Mouse (Mus musculus): Measurements from ENCODE around the gene Mymx.
"Not testable (repeated sequence)": the region's sequence is repeated elsewhere in the genome, so short reads cannot be mapped to it uniquely, and the experiment has no call there.

Gene Mymx

DNA sequence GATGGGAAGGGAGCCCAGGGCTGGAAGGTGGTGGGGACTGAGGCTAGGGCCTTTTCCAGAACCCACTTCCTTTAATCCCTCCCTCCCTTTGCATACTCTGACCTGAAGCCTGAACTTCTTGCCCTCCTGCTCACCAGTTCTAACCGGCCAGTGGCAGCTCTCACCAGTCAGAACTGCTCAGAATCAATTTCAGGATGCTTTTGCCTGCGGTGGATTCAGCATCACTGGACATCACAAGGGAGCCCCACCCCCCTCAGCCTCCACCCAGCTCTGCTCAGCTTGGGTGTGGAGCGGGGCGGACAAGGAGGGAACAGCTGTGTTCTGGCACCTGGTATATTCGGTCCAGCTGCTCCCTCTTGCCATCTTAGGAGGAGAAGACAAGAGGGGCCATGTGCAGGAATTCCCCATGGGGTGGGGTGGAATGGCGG lies at the start of gene Mymx:
Mymx (minus strand) TSS at position 226 of the 428 bp plus-strand sequence.
- DNase-seq (ENCODE audit: inconsistent age in 2 of 2, low spot score in 1 of 2), result no peak

GRCm38 (mm10) chr17:45644185-45644584 lies 42.3 kb upstream of the Mymx start:
- no peak for DNase-seq (ENCODE audit: inconsistent age in 2 of 2, low spot score in 1 of 2)

DNA sequence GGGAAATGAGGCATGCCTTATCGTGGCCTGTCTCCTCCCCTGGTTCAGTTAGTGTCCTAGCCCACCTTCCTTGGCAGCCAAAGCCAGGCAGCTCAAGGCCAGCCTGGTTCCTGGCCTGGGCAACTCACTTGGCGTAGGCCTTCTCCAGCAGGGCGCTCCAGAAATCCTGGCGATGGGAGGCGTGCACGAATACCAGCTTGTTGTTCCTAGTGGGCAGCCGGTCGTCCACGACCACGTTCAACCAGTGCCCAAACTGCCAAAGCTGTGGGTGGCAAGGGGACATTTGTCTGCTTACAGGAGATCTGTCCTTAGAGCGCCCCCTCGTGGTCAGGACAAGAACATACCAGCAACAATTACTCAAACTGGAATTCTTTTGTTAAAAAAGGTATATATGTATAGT lies 40.8 kb upstream of the Mymx start:
- peak; percentile 70 to 90 for DNase-seq (ENCODE audit: inconsistent age in 2 of 2, low spot score in 1 of 2)

- DNase-seq (ENCODE audit: inconsistent age in 2 of 2, low spot score in 1 of 2), result no peak
Observed at GRCm38 (mm10) chr17:45641981-45642380, 40.1 kb upstream of the Mymx start.

DNA sequence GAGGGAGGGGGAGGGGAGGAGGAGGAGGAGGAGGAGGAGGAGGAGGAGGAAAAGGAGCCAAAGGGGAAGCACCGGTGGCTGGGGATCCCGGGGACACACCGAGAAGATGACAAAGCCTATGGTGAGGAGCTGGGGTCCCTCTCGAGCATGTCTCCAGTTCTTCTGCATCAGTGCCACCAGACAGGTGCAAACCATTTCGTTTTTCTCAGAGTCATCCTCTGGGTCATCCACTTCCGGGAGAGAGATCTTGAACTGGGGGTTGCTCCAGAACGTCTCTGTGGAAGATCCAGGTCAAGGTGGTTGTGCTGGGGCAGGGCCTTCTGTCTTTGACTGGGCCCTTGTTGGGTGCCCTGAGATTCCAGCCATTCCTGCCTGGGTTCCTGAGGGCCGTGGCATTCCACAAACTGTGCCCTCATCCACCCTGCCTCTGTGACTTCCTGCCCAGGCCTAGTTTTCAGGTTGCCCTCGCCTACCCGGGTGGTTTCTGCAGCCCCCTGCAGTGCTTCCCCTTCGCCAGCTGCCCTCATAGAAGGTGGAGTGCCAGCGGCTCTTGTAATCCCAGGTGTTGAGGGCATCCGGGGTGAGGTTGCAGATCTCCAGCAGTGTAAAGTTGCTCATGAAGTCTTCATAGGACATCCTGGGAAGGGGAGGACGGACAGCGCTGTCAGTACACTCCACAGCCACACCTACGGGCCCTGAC lies 36.8 kb upstream of the Mymx start:
- DNase-seq (ENCODE audit: inconsistent age in 2 of 2, low spot score in 1 of 2), result no peak

- no peak for DNase-seq (ENCODE audit: inconsistent age in 2 of 2, low spot score in 1 of 2)
Observed at GRCm38 (mm10) chr17:45634033-45634432, 32.1 kb upstream of the Mymx start.

DNA sequence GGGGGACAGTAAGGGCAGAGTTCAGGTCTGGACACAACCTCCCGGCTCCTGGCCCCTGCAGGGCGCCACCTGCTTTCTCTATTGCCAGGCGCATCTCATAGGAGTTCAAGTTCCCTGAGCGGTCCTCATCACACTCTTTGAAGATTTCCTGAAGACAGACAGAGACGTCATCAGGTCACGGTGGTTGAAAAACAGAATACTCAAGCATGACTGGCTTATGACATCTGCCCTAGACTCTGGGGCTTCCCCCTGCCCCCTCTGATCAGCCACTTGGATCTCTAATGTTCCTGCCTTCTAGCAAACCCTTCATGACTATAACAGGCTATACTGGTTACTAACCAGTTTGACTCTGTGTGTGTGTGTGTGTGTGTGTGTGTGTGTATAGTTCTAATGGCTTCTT lies 30.0 kb upstream of the Mymx start:
- no peak for DNase-seq (ENCODE audit: inconsistent age in 2 of 2, low spot score in 1 of 2)

- DNase-seq (ENCODE audit: inconsistent age in 2 of 2, low spot score in 1 of 2), result no peak
Observed at GRCm38 (mm10) chr17:45630992-45631391, 29.1 kb upstream of the Mymx start.

GRCm38 (mm10) chr17:45629861-45630694 lies 28.2 kb upstream of the Mymx start:
- peak; percentile 71 to 86 for DNase-seq (ENCODE audit: inconsistent age in 2 of 2, low spot score in 1 of 2)

DNA sequence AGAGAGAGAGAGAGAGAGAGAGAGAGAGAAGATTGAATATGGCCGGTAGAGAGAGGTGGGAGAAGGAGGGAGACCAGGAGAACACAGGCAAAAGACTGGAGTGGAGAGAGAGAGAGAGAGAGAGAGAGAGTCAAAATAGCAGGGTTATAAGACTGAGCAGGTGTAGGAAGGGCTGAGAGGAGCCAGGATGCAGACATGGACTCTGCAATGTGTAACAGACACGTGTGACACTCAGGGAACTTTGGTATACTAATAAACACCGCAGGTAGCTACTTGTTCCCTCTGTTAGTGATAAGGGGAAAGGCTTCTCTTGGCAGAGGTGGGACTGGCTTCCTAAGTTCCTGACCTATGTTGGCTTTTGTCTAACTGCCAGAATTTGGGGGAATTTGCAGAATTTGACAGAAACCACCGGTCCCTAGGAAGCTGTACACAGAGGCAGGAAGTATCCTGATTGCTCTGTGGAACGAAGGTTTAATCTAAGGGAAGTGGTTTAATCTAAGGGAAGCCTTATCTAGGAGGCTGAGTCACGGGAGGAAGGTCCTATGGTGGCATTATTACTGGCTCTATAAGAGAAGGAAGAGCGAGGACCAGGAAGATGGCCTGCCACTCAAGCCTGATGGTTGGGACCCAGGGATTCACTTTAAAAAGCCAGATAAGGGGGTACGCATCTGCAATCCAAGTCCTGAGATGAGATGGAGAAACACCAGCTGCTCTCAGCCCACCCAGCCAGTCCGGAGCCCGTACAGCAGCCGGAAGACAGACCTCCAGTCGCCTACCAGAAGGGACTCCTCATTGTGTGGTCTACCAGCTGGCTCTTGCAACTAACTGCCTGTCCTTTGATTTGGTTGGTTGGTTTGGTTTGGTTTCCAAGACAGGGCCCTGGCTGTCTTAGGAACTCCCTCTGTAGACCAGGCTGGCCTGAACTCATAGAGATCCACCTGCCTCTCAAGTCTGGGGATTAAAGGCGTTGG lies 27.3 kb upstream of the Mymx start:
- DNase-seq (ENCODE audit: inconsistent age in 2 of 2, low spot score in 1 of 2), result peak in 1 of 2 experiments; percentile 53

DNA sequence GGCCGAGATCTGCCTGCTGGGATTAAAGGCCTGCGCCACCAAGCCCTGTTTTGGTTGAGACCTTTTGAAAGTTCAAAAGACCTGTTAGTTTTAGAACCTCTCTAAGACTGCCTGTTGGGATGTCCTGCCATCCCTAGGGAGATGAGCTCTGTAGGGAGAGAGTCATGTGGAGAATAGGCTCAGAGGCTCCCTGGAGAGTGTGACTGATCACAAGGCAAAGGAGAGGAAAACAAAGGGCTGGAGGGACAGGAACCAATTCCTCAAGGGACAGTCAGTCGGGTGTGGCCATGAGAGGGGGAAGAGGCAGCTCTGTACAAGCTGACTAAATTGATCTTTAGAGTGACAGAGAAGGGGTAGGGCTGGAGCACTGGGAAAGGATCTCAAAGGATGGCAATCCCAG lies 26.3 kb upstream of the Mymx start:
- DNase-seq (ENCODE audit: inconsistent age in 2 of 2, low spot score in 1 of 2), result no peak

- peak; percentile 69 to 90 for DNase-seq (ENCODE audit: inconsistent age in 2 of 2, low spot score in 1 of 2)
Observed at GRCm38 (mm10) chr17:45626577-45627134, 24.8 kb upstream of the Mymx start.

DNA sequence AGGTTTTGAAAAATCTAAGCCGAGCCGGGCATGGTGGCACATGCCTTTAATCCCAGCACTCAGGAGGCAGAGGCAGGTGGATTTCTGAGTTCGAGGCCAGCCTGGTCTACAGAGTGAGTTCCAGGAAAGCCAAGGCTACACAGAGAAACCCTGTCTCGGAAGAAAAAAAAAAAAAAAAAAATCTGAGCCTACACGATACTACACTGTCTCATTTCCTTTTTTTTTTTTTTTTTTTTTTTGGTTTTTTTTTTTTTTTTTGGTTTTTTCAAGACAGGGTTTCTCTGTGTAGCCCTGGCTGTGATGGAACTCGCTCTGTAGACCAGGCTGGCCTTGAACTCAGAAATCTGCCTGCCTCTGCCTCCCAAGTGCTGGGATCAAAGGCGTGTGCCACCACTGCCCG lies 21.5 kb upstream of the Mymx start:
- DNase-seq (ENCODE audit: inconsistent age in 2 of 2, low spot score in 1 of 2), result not testable (repeated sequence)

- peak; percentile 49 to 75 for DNase-seq (ENCODE audit: inconsistent age in 2 of 2, low spot score in 1 of 2)
Observed at GRCm38 (mm10) chr17:45619386-45620256, 17.7 kb upstream of the Mymx start.

- peak; percentile 55 to 76 for DNase-seq (ENCODE audit: inconsistent age in 2 of 2, low spot score in 1 of 2)
Observed at GRCm38 (mm10) chr17:45618941-45619385, 17.1 kb upstream of the Mymx start.

- no peak for DNase-seq (ENCODE audit: inconsistent age in 2 of 2, low spot score in 1 of 2)
Observed at GRCm38 (mm10) chr17:45617655-45618054, 15.8 kb upstream of the Mymx start.

DNA sequence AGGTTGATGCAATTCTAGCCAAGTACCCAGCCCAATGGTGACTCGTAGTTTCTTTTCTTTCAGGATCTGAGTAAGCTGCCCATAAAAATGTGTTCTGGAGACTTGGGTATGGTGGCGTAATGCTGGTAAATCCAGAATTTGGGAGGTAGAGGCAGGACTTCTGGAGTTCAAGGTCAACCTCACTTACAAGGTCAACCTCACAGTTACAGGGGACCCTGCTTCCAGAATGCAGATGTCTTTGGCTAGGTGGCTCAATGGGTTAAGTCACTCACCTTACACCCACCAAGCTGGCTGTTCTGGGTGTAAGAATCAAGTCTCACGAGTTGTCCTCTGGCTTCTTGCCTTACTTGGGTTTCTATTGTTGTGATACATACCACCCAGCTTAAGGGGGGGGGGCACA lies 14.8 kb upstream of the Mymx start:
- no peak for DNase-seq (ENCODE audit: inconsistent age in 2 of 2, low spot score in 1 of 2)

DNA sequence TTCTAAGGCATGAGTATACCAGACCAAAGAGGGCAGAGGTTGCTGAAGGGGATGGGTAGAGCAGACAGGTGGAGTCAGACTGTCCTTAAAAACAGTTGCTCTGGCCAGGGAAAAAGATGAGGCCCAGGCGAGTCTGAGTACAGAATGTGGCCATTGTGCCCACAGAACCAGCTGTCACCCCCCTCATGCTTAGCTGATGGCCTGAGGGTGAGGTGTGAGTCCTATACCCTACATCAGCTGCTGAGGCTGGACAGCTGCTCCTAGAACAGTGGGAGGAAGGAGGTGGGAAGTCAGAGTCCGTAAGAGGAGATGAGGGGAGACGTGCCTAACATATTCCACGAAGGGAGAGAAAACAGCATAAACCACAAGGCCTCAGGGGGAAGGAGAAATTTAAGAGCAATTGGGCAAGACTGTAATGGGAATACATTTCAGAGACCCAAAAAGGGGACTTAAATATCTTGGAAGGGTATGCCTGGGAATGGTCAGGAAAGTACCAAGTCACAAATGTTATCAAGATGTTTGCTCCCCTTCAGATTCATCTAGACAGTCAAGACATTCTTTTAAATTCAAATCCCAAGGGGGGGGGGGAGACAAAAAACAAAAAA lies 14.2 kb upstream of the Mymx start:
- no peak for DNase-seq (ENCODE audit: inconsistent age in 2 of 2, low spot score in 1 of 2)

DNA sequence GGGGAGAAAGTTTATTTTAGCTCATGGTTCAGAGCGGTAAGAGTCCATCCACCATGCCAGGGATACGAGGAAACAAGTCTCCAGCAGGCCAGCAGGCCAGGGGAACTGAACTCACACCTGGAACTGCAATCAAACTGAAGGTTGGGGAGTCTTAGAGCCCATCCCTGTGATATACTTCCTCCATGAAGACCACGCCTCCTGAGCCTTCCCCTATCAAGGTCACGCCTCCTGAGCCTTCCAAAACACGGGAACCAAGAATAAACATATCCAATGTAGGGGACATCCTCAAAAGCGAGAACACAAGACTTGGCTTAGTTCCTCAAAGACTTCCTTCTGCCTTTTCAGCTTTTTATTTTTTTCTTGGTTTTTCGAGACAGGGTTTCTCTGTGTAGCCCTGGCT lies 11.0 kb upstream of the Mymx start:
- DNase-seq (ENCODE audit: inconsistent age in 2 of 2, low spot score in 1 of 2), result no peak

All from adrenal gland, adult (tissue).